Mouse (Mus musculus) limb, embryonic 13.5 days (tissue): ENCODE measurements around the gene Adamts13. TPM values are rescaled to one million over a fixed set of nuclear protein-coding genes. Genes with fewer than 3 reads are reported as not detected.

Experiments
- ATAC-seq: fragments of 200-750 bp; cut with Nextera tagmentation; 2 replicates; pipeline ENCODE4 v1.8.0; 2017; ENCODE audit warnings: low read depth, moderate number of reproducible peaks, moderate TSS enrichment; ENCODE audit not compliant: low FRiP score
- H3K27ac ChIP-seq: fragments of 300-500 bp; sonication (generic); 2 replicates; pipeline ENCODE4 v1.5.1; 2015; ENCODE audit warnings: inconsistent platforms, mild to moderate bottlenecking, moderate library complexity
- H3K27me3 ChIP-seq: fragments of 300-500 bp; sonication (generic); 2 replicates; pipeline ENCODE4 v1.6.1; 2015; ENCODE audit warnings: mild to moderate bottlenecking, inconsistent platforms
- H3K36me3 ChIP-seq: fragments of 300-500 bp; sonication (generic); 2 replicates; pipeline ENCODE4 v1.6.1; 2015; ENCODE audit warnings: inconsistent platforms, mild to moderate bottlenecking, moderate library complexity
- H3K4me1 ChIP-seq: fragments of 300-500 bp; sonication (generic); 2 replicates; pipeline ENCODE4 v1.6.1; 2015; ENCODE audit warnings: inconsistent platforms
- H3K4me2 ChIP-seq: fragments of 300-500 bp; sonication (generic); replicated peaks from 2 replicates; pipeline ENCODE4 v1.6.1; 2015; ENCODE audit warnings: inconsistent platforms, mild to moderate bottlenecking, moderate library complexity
- H3K4me3 ChIP-seq: fragments of 300-500 bp; sonication (generic); 2 replicates; pipeline ENCODE4 v1.5.1; 2015; ENCODE audit warnings: moderate library complexity, mild to moderate bottlenecking, inconsistent platforms
- H3K9ac ChIP-seq: fragments of 300-500 bp; sonication (generic); 2 replicates; pipeline ENCODE4 v1.6.1; 2015; ENCODE audit warnings: mild to moderate bottlenecking, inconsistent platforms
- H3K9me3 ChIP-seq: fragments of 300-500 bp; sonication (generic); 2 replicates; pipeline ENCODE4 v1.6.1; 2016; ENCODE audit warnings: inconsistent platforms
- WGBS: fragments of 180-500 bp; shearing (Covaris S2); methylation state at CpG from one replicate; pipeline ENCODE4 v1.1.7; 2015; 5-methylcytosine and 5-hydroxymethylcytosine counted together
- polyA plus RNA-seq: library from polyadenylated mRNA; unstranded; fragments of >200 nt; fragmentation: Nextera tagmentation; extraction: Ambion mirVana; gene quantifications from 2 replicates; pipeline ENCODE4 v1.2.1, GENCODE M21; 2015

The Adamts13 gene
- polyA plus RNA-seq, 1 experiment from 2014 or later, result not detected

GRCm38 (mm10) chr2:27044166-27044565 is 71.0 kb downstream of the Adamts13 start:
- Histone ChIP-seq H3K27ac (no peak overlapping the region), H3K9me3 (no peaks in the 10 kb centered on the region), H3K36me3 (no peaks in the 10 kb centered on the region), H3K9ac (no peak overlapping the region), H3K4me3 (no peak overlapping the region), H3K27me3 (no peaks in the 10 kb centered on the region), H3K4me1 (no peaks in the 10 kb centered on the region), H3K4me2 (no peak overlapping the region)
- 78% methylated on average over 4 of the region's 4 CpGs for WGBS
- no peak for ATAC-seq

GRCm38 (mm10) chr2:27044641-27045040 is 71.4 kb downstream of the Adamts13 start:
- no peak overlapping the region for H3K4me2 ChIP-seq
- no peaks in the 10 kb centered on the region for H3K9me3 ChIP-seq
- H3K36me3 ChIP-seq, result no peaks in the 10 kb centered on the region
- no peaks in the 10 kb centered on the region for H3K4me1 ChIP-seq
- H3K9ac ChIP-seq, result no peak overlapping the region
- no peak overlapping the region for H3K27ac ChIP-seq
- WGBS, result 67% methylated on average over 3 of the region's 3 CpGs
- ATAC-seq, result no peak
- no peak overlapping the region for H3K4me3 ChIP-seq
- H3K27me3 ChIP-seq, result no peaks in the 10 kb centered on the region

- no peak overlapping the region for H3K4me3 ChIP-seq
- no peaks in the 10 kb centered on the region for H3K36me3 ChIP-seq
- ATAC-seq, result no peak
- no peaks in the 10 kb centered on the region for H3K27me3 ChIP-seq
- no peak overlapping the region for H3K27ac ChIP-seq
- no peak overlapping the region for H3K4me2 ChIP-seq
- WGBS, result 69% methylated on average over 8 of the region's 8 CpGs
- no peaks in the 10 kb centered on the region for H3K9me3 ChIP-seq
- no peaks in the 10 kb centered on the region for H3K4me1 ChIP-seq
- H3K9ac ChIP-seq, result no peak overlapping the region
These were observed 73.0 kb downstream of the Adamts13 start for GRCm38 (mm10) chr2:27045979-27046770.

GRCm38 (mm10) chr2:27049408-27049807 is 76.2 kb downstream of the Adamts13 start:
- H3K36me3 ChIP-seq, result no peaks in the 10 kb centered on the region
- H3K4me2 ChIP-seq, result no peak overlapping the region
- ATAC-seq, result no peak
- no peak overlapping the region for H3K4me3 ChIP-seq
- no peaks in the 10 kb centered on the region for H3K27me3 ChIP-seq
- no peak overlapping the region for H3K9ac ChIP-seq
- H3K27ac ChIP-seq, result no peak overlapping the region
- no peaks in the 10 kb centered on the region for H3K4me1 ChIP-seq
- 70% methylated on average over 6 of the region's 6 CpGs for WGBS
- no peaks in the 10 kb centered on the region for H3K9me3 ChIP-seq

- Histone ChIP-seq H3K4me1 (peaks cover 37% of the 10 kb centered on the region), H3K27ac (peak overlapping the region; percentile 75; the same call in 1 of the 2 replicates), H3K4me2 (peak overlapping the region; percentile 50), H3K9me3 (no peaks in the 10 kb centered on the region), H3K27me3 (no peaks in the 10 kb centered on the region), H3K4me3 (peak overlapping the region; percentile 4; the same call in 1 of the 2 replicates), H3K36me3 (no peaks in the 10 kb centered on the region), H3K9ac (peak overlapping the region; percentile 3; the same call in 1 of the 2 replicates)
- 0 out of 2 replicates have a peak, but pooled peaks have one; percentile 12 for ATAC-seq
- WGBS, result 15% methylated on average over 4 of the region's 4 CpGs
These were observed 85.0 kb downstream of the Adamts13 start for GRCm38 (mm10) chr2:27058251-27058650.

- peaks cover 37% of the 10 kb centered on the region for H3K4me1 ChIP-seq
- H3K9ac ChIP-seq, result no peak overlapping the region
- peak overlapping the region; percentile 50 for H3K4me2 ChIP-seq
- H3K4me3 ChIP-seq, result peak overlapping the region; percentile 4; the same call in 1 of the 2 replicates
- peak overlapping the region; percentile 75 for H3K27ac ChIP-seq
- WGBS, result 12% methylated on average over 12 of the region's 12 CpGs
- H3K9me3 ChIP-seq, result no peaks in the 10 kb centered on the region
- no peaks in the 10 kb centered on the region for H3K27me3 ChIP-seq
- H3K36me3 ChIP-seq, result no peaks in the 10 kb centered on the region
- ATAC-seq, result peak; percentile 43
These were observed 85.5 kb downstream of the Adamts13 start for GRCm38 (mm10) chr2:27058751-27059150.

- Histone ChIP-seq H3K4me3 (no peak overlapping the region), H3K9ac (no peak overlapping the region), H3K4me1 (peaks cover 37% of the 10 kb centered on the region), H3K4me2 (peak overlapping the region; percentile 50), H3K9me3 (no peaks in the 10 kb centered on the region), H3K27ac (peak overlapping the region; percentile 75), H3K36me3 (no peaks in the 10 kb centered on the region), H3K27me3 (no peaks in the 10 kb centered on the region)
- ATAC-seq, result peak; percentile 48; the same call in 1 of the 2 replicates
- 68% methylated on average over 9 of the region's 9 CpGs for WGBS
These were observed 86.0 kb downstream of the Adamts13 start for GRCm38 (mm10) chr2:27059187-27059586.

Other genes starting within 250 kb of the Adamts13 start
- not detected in 2 replicates for gene Abo, start 108.4 kb upstream of the Adamts13 start, polyA plus RNA-seq
- gene Surf6, start 70.5 kb upstream of the Adamts13 start, polyA plus RNA-seq, result 30.7 and 31.5 TPM in 2 replicates
- gene Med22, start 62.7 kb upstream of the Adamts13 start, polyA plus RNA-seq, result 58.7 and 59.1 TPM in 2 replicates
- 647 and 667 TPM in 2 replicates for gene Rpl7a, start 62.7 kb upstream of the Adamts13 start, polyA plus RNA-seq
- 42.0 and 48.8 TPM in 2 replicates for gene Surf2, start 57.0 kb upstream of the Adamts13 start, polyA plus RNA-seq
- 58.1 and 58.7 TPM in 2 replicates for gene Surf1, start 56.9 kb upstream of the Adamts13 start, polyA plus RNA-seq
- 254 and 280 TPM in 2 replicates for gene Surf4, start 39.5 kb upstream of the Adamts13 start, polyA plus RNA-seq
- gene Stkld1, start 39.4 kb upstream of the Adamts13 start, polyA plus RNA-seq, result not detected in 2 replicates
- 48.6 and 52.9 TPM in 2 replicates for gene Rexo4, start 9.0 kb upstream of the Adamts13 start, polyA plus RNA-seq
- gene Cacfd1, start 36.5 kb downstream of the Adamts13 start, polyA plus RNA-seq, result 96.3 and 102 TPM in 2 replicates
- gene Slc2a6, start 54.6 kb downstream of the Adamts13 start, polyA plus RNA-seq, result 0.75 and 0.77 TPM in 2 replicates
- 43.3 and 49.0 TPM in 2 replicates for gene Mymk, start 98.8 kb downstream of the Adamts13 start, polyA plus RNA-seq
- gene Adamtsl2, start 106.0 kb downstream of the Adamts13 start, polyA plus RNA-seq, result 13.3 and 13.8 TPM in 2 replicates
- 0.46 and 0.52 TPM in 2 replicates for gene Fam163b, start 169.1 kb downstream of the Adamts13 start, polyA plus RNA-seq
- 1.2 and 1.3 TPM in 2 replicates for gene Dbh, start 191.8 kb downstream of the Adamts13 start, polyA plus RNA-seq